Mouse (Mus musculus): ENCODE results near the gene Espn. TPM values are rescaled to one million over a fixed set of nuclear protein-coding genes. Genes with fewer than 3 reads are reported as not detected.

Gene Espn
- total RNA-seq, 2 experiments from 2014 or later, result 2.5 to 2.7 TPM

DNA sequence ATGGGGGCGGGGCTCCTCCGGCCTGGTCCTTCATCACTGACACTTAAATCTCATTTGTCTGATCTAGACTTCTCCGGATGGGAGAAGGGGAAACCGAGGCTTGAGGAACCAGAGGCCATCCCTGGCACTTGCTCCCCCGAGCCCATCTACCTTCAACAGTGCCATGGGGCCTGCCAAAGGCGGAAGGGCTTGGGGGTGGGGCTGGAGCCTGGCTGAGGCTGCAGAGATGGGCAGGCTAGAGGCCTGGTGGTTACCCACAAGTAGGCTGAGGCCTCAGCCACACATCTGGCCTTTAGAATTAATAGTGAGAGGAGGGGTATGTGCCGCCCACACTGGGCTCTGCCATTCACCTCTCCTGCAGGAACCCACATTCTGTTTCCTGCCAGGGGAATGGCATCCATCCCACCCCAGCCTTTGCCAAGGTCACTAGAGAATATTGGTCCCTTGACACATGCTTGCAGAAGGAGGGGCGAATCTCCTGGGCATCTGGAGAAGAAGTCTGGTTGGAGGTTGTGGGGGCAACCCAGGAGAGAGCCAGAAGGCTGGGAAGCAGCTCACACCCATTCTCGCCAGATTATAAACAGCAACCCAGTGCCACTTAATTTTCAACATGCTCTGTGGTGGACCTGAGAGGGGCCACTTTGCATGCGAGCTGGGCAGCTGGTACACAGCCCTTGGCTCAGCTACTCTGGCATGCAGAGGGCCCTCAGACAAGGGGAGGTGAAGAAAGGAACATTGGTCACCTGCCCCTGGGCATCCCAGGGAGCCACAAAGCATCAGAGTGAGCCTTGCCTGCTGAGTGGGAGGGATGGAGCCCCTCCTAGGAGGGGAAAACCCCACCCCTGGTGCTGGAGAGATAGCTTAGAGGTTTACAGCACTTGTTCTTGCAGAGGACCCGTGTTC is 81.4 kb downstream of the Espn start:
- DNase-seq, result no peak

Other genes starting within 250 kb of the Espn start
- 100 to 1,000 TPM in 1 of 2 experiments, 10 to 100 TPM in 1; 81.4 to 103 TPM for gene Dnajc11, start 218.7 kb downstream of the Espn start, total RNA-seq (2021)
- gene Thap3, start 163.4 kb downstream of the Espn start, total RNA-seq (2021), result 10 to 100 TPM; 10.5 to 14.9 TPM
- 1 to 10 TPM; 5.4 to 5.9 TPM for gene Phf13, start 156.1 kb downstream of the Espn start, total RNA-seq (2021)
- gene Klhl21, start 143.6 kb downstream of the Espn start, total RNA-seq (2021), result 10 to 100 TPM; 82.1 to 83.9 TPM
- gene Zbtb48, start 124.7 kb downstream of the Espn start, total RNA-seq (2021), result 1 to 10 TPM; 3.4 to 3.6 TPM
- gene Tas1r1, start 113.8 kb downstream of the Espn start, total RNA-seq (2021), result under 1 TPM; 0.10 to 0.13 TPM
- gene Nol9, start 113.0 kb downstream of the Espn start, total RNA-seq (2021), result 10 to 100 TPM; 10.2 to 11.9 TPM
- 10 to 100 TPM; 10.9 to 15.9 TPM for gene Plekhg5, start 79.9 kb downstream of the Espn start, total RNA-seq (2021)
- gene Tnfrsf25, start 36.4 kb downstream of the Espn start, total RNA-seq (2021), result 1 to 10 TPM; 1.4 to 1.6 TPM
- not detected for gene Hes2, start 6.5 kb upstream of the Espn start, total RNA-seq (2021)
- 10 to 100 TPM; 61.9 to 66.2 TPM for gene Acot7, start 25.8 kb upstream of the Espn start, total RNA-seq (2021)
- gene Gpr153, start 121.9 kb upstream of the Espn start, total RNA-seq (2021), result 10 to 100 TPM in 1 of 2 experiments, 1 to 10 TPM in 1; 8.0 to 10.2 TPM
- not detected for gene Hes3, start 139.3 kb upstream of the Espn start, total RNA-seq (2021)
- gene Icmt, start 144.9 kb upstream of the Espn start, total RNA-seq (2021), result 10 to 100 TPM; 25.7 to 32.2 TPM
- 10 to 100 TPM; 38.8 to 46.0 TPM for gene Rnf207, start 166.6 kb upstream of the Espn start, total RNA-seq (2021)
- 100 to 1,000 TPM; 275 to 290 TPM for gene Rpl22, start 173.4 kb upstream of the Espn start, total RNA-seq (2021)
- under 1 TPM; 0.20 to 0.36 TPM for gene Chd5, start 186.3 kb upstream of the Espn start, total RNA-seq (2021)